Mouse (Mus musculus) natural killer cell, adult 2 months (primary cell): ENCODE measurements at regions not wholly inside any gene's neighbourhood (a gene's known extent, or its start where the extent isn't known, plus 50 kb on each side); places are given as distances from the start of the nearest gene placed in this dataset.

ENCODE experiments used
- DNase-seq, 2 experiments: peaks; one replicate each; pipeline ENCODE4 v3.0.0; 2022; ENCODE audit warnings: low spot score in 2 of 2

GRCm38 (mm10) chr2:45629616-45630015 lies 512.4 kb upstream of the Zeb2 start:
- DNase-seq, result no peak

DNA sequence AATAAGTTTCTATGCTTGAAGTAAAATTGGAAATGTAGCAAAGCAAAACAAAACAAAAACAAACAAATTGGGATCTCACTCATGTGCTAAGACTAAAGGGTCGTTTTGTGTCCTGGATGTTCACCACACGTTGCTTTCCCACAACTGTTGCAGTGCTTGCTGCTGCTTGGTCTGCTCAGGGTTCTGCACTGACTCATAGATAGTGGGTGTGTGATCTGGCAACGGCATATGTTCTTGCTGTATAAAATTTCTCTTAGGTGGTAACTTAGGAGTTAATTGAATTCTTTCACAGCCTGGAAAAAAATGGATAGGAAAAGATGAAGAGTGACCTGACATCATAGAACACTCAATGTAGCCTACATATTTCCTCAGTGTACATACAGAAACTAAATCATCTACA lies 505.9 kb upstream of the Zeb2 start:
- no peak for DNase-seq

DNA sequence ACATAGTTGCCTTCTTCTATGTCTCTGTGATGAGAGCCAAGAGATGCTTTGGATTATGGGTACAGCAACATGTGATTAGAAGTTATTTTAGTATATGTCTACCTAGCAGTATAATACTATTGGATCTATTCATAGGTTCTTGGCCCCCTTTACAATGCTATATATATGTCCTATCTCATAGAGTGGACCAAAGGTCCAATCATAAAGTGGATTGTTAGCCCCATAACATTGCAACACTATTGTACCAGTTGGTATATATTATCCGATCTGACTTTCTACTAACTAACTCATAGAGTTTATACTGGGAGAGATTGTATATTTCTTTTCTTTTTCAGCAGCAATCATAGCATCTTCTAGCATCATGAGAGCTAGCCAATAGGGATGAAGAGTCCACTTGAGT lies 491.7 kb upstream of the Zeb2 start:
- DNase-seq, result no peak

GRCm38 (mm10) chr2:45607393-45607792 lies 490.2 kb upstream of the Zeb2 start:
- no peak for DNase-seq

DNA sequence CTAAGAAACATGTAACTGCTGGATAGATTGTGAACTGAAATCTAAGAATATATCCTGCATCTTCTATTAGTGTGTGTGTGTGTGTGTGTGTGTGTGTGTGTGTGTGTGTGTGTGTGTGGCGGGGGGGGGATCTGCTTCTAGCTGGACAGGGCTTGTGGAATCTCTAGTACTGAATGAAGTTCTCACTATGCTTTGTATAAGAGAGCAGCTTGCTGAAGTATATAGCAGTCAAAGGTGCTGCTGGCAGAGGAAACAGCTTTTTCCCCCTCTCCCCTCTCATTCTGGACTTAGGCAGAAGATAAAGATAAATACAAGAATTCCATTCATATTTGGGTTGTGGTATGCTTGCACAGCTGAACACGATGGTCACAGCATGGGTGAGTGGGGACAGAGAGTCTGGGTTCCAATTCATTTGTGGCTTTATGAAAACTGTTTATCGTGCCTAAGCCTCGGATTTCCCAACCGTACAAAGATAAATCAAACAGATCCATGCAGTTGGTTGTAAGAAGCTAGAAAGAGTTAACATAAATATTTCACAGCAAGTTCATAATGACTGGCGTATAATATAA lies 484.2 kb upstream of the Zeb2 start:
- no peak for DNase-seq

GRCm38 (mm10) chr2:45593765-45594164 lies 476.6 kb upstream of the Zeb2 start:
- DNase-seq, result no peak

DNA sequence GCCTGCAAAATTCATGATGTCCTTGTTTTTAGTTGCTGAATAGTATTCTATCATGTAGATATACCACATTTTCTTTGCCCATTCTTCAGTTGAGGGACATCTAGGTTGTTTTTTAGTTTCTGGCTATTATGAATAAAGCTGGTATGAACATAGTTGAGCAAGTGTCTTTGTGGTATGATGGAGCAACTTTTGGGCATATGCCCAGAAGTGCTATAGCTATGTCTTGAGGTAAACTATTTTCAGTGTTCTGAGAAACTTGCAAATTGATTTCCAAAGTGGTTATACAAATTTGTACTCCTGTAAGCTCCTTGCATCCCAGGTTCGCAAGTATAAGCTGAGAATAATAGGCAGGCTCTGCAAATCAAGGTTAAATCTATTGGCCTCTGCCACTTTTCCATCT lies 473.8 kb upstream of the Zeb2 start:
- no peak for DNase-seq

GRCm38 (mm10) chr2:45588248-45588647 lies 471.1 kb upstream of the Zeb2 start:
- no peak for DNase-seq

DNA sequence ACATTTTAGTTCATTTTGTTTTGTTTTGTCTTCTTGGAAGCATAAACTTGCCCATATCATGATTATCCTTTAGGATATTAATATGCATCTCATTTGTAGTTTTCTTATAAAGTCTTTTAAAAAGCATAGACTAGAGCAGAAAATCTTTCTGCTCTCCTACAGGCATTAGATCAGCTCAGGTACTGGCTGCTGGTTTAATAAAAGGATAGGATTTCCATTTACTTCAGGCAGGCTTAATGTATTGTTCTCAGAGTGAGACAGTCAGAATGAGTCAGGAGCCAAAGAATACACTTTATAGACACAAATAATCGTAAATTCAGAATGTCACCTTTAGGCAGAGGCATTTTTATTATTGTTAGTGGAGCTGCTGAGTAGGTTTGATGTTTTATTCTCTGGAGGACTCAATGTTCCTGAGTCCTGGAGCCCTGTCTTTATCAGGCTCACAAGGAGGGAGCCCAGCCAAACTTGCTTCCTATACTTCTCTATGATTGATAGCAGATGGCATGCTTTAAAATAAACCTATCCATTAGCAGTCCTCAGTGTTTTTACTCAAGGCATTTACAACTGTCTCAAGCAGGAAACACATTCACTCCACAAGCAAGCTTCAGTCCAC lies 469.5 kb upstream of the Zeb2 start:
- DNase-seq, result no peak

DNA sequence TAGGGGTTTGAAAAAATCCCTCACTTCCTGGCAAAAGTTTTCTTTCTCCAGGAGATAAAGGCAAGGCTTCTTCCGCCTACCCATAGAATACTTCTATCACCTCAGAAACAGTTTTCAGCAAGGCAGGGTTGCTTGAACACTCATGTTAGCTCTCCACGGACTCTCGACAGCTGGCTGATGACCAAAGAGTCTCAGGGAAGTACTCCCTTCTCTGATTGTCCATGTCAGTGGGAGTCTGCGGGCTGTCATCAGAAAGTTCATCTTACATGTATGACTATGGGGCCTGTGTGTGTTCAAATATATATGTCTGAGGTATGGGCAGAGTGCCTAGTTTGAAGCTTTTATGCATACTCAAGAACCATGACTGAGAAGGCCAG lies 464.3 kb upstream of the Zeb2 start:
- DNase-seq, result no peak

DNA sequence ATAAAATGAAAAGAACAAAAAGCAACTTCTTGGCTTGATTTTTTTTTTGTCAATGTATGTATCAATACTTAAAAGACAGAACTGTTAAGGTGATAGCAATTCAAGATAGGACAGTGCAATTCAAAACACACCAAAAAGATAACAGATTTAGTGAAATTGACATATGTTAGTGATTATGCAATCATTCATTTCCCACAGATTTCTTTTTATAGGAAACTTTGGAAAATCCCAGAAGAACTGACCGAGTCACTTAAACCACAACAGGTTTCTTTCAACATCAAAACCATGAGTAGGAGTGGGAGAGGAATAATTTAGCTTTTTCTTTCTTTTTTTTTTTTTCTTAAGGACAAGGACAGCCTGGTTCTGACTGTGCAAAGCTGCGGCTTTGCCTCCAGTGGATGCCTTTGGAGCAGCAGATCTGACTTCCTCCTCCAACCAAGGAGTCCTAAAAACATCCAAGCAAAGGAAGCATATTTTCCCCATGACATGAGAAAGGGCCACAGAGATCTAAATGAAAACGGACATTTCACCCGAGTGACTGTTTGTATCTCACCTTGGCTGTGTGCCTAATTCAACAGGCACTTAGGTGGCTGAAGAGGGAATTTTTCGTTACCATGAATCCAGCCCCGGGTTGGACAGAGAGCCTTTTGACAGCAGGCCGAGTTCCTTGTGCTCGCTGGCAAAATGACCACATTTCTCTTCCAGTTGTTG lies 463.8 kb upstream of the Zeb2 start:
- DNase-seq, result no peak

DNA sequence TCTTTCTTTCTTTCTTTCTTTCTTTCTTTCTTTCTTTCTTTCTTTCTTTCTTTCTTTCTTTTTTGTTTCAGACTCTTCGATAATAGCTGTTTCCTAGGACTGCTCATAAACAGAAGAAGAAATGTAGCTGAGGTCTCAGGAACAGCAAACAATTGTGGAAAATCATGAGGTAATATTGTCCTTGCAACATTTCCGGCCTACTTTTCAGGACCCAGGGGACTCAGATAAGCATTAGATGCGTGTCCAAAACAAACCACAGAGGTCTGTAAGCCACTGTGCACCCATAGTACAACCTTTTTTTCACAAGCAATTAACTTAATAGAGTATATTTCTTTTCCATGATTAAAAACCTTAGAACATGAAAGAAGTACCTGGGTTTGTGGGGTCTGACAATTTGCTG lies 455.7 kb upstream of the Zeb2 start:
- DNase-seq, result no peak

GRCm38 (mm10) chr2:45554707-45555106 lies 437.5 kb upstream of the Zeb2 start:
- no peak for DNase-seq

DNA sequence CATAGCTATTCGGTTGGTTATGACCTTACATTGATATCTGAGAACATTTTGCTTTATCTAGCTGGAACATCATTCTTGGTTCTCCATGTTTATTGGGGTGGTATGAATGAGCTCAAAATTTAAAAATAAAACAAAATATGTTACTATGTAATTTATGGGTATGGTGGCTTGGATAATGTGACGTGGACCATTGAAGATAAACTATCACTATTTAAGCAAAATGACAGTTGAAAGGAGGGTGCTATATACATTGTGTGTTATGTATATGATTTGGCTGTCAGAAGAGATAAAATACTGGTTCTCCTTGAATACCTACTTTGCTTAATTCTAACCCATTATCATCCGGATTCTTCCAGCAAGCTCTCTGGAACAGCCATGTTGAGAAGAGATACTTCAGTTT lies 424.2 kb upstream of the Zeb2 start:
- no peak for DNase-seq

- DNase-seq, result no peak
Observed at GRCm38 (mm10) chr2:45538950-45539349, 421.8 kb upstream of the Zeb2 start.

GRCm38 (mm10) chr2:45537722-45538121 lies 420.5 kb upstream of the Zeb2 start:
- DNase-seq, result no peak

DNA sequence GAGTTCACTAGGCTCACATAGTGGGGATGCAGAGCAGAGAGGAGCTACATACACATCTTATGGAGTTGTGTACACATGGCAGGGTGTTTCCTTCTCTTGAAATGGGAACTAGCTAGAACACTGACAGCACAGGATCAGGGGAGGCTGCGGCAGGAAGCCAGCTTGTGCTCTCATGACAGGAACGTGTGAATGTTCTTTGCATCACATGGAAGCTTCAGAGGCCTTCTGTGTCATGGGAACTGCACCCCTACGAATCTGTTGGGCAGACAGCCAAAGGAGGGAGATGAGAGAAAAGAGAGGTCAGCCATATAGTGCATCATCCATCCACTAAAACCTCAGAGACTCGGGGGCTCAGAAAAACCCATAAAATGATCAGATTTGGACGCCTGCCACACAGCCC lies 417.6 kb upstream of the Zeb2 start:
- DNase-seq, result no peak

- no peak for DNase-seq
Observed at GRCm38 (mm10) chr2:45522310-45522709, 405.1 kb upstream of the Zeb2 start.

DNA sequence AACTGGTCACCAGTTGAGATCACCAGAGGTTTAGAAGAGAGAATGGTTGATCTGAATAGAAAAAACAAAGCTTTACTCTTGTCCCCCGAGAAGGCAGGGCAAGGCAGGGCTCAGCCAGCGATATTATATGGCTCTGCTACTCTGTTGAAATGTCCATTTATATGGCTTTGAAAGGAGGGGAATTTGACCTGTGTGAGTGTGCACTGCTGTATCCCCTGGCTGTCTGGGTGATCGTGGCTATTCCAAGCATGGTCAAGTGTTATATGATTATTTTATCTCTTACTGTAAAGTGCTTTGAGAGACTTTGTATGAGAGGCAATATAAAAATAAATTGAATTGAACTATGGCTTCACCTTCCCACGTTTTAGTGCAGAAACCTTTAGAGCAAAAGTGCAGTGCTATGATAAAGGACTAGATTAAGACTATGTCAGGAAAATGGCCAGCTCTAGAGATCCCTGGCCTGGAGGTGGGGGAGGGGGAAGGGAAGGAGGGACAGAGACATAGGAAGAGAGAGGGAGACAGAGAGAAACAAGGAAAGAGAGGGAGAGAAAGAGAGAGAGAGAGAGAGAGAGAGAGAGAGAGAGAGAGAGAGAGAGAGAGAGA lies 402.5 kb upstream of the Zeb2 start:
- DNase-seq, result no peak

- DNase-seq, result no peak
Observed at GRCm38 (mm10) chr2:45514290-45515180, 397.3 kb upstream of the Zeb2 start.

DNA sequence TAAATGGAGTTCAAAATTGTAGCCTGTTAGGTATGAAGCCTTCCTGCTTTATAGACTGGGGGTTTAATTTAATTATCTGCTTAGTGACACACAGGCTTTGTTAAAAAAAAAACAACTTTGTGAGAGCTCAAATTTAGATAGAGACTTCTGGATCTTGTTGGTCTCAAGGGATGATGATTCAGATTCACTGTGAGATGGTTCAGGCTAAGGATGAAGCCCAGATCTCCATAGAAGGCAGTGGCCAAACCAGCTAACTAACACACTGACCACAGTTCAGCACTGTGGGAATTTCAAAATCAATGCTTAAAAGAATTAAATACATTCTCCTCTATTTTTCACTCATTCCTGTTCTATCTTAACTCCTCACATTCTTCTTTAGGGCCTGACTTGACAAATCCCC lies 395.7 kb upstream of the Zeb2 start:
- DNase-seq, result no peak

DNA sequence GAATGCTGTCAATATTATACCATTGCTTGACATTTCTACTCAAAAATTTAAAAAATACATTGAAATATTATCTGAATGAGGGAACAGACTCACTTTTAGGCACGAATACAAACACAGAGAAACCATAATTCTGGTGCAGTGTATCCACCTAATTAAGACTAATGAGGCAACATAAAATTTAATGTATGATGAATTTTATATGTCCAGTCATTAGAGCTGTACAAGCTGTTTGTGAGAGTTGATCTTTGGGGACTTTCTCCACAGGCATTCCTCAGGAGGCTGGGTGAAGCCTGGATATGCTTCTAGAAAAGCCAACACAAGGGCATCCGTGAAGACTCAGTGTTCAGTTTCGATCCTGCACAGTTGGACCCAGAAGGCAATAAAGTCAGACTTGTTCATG lies 394.6 kb upstream of the Zeb2 start:
- DNase-seq, result no peak
